Mouse (Mus musculus) cerebral cortex, adult 2 months (tissue): ENCODE measurements around the gene Gm13696.

Experiments used
- WGBS: fragments of 180-500 bp; shearing (Covaris S2); methylation state at CpG from one replicate; pipeline ENCODE4 v1.1.7; 2018; 5-methylcytosine and 5-hydroxymethylcytosine counted together

Gene Gm13696

DNA sequence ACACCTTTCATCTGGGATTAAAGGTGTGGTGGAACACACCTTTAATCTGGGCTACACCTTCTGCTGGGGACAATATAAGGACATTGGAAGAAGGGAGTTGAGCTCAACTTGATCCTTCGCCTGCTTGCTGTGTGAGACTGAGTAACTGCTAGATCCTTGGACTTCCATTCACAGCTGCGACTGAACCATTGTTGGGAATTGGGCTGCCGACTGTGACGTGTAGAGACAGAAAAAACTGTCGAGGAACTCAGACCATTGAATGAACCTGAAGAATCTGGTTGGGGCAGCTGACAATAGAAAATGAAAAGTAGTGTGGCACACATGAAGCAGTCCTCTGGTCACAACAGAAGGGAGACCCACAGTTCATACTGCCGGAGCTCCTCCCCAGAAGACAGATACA is at the start of gene Gm13696:
Gene Gm13696 (plus strand): TSS at position 301 of the 400 bp plus-strand sequence.
- no CpG with 5 or more reads among the region's 6 CpGs for WGBS

DNA sequence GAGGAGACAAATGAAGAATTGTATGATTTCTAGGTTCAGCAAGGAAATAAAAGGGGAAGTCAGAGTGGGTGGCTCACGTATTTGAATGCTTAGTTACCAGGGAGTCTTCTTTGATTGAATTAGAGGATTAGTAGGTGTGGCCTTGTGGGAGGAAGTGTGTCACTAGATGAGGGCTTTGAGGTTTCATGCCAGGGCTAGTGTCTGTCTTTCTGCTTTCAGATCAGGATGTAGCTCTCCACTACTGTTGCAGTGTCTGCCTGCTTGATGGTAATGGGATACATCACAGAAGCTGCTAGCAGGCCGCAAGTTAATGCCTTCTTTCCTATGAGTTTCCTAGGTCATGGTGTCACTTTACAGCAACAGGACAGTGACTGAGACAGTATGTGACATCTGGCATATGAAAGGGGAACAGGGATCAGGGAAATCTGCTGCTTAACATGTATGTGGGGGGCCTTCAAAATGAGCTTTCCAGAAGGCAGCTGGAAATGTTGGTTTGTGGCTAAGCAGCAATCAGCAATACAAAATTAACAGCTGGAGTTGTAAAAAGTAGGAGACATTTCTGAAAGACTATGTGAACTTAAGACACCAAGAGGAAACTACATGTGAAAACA is 43.3 kb upstream of the Gm13696 start:
- 55% methylated on average over 2 of the region's 2 CpGs for WGBS

DNA sequence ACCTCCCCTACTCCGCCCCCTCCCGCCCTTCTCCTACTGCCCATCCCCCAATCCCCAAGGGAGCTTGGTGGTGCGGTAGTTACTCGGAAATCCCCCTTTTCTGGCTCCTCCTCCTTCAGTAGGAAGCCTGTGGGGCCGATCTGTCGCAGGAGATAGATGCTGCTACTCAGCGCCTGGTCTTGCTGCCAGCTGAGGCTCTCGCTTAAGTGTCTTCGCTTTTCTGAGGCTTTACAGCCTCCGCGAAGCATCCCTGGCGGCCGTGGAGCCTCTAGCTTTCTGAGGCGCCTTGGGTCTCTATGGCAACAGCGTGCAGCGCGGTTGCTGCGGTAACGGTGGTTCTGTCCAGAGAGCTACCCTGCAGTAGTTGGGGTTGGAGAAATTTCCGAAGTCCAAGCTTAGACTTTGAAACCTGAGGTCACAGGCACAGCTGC is 32.0 kb upstream of the Gm13696 start, which contains the start of gene Zswim2:
Gene Zswim2 (minus strand): TSS at position 298 of the 431 bp plus-strand sequence.
- WGBS = under 1% methylated on average over 20 of the region's 20 CpGs

DNA sequence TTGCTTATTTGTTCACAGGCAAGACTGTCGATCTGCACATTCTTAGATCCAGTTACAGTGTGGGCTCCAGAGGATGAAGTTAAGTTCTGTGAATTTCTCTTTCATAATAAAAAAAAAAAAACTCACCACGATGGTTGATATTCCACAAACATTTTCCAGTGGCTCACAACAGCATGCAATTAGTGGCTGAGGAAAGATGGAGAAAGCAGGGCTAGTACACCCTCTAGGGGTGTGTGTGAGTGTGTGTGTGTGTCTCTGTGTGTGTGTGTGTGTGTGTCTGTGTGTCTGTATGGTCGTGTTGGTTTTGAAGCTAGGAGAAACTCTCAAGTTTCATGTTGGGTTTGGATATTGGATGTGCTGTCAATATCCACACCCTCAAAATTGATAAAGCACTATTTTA is 31.5 kb upstream of the Gm13696 start:
- 10% methylated on average over 3 of the region's 3 CpGs for WGBS

DNA sequence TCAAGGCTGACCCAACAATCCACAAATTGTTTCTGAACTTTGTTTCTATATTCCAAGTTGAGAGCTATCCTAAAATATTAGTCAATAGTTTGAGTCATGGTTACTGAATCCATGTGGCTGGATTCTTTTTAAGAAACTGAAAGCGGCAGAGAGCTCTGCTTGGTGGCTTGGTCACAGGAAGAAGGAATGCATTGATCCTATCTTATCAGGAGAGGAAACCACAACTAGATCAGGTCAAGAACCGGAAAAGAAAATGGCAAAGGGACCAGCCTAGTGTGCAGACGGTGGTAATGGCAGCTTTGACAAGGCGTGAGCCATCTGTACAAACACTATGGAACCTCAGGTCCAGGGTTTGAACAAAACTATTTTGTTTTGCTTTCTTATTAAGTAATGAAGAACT is 31.1 kb upstream of the Gm13696 start:
- WGBS = 78% methylated on average over 4 of the region's 4 CpGs

DNA sequence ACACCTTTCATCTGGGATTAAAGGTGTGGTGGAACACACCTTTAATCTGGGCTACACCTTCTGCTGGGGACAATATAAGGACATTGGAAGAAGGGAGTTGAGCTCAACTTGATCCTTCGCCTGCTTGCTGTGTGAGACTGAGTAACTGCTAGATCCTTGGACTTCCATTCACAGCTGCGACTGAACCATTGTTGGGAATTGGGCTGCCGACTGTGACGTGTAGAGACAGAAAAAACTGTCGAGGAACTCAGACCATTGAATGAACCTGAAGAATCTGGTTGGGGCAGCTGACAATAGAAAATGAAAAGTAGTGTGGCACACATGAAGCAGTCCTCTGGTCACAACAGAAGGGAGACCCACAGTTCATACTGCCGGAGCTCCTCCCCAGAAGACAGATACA is 17.5 kb upstream of the Gm13696 start, which contains the start of gene Gm13698:
Gene Gm13698 (plus strand): TSS at position 301 of the 400 bp plus-strand sequence.
- no CpG with 5 or more reads among the region's 6 CpGs for WGBS

DNA sequence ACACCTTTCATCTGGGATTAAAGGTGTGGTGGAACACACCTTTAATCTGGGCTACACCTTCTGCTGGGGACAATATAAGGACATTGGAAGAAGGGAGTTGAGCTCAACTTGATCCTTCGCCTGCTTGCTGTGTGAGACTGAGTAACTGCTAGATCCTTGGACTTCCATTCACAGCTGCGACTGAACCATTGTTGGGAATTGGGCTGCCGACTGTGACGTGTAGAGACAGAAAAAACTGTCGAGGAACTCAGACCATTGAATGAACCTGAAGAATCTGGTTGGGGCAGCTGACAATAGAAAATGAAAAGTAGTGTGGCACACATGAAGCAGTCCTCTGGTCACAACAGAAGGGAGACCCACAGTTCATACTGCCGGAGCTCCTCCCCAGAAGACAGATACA is 11.7 kb upstream of the Gm13696 start, which contains the start of gene Gm13693:
Gene Gm13693 (plus strand): TSS at position 301 of the 400 bp plus-strand sequence.
- no CpG with 5 or more reads among the region's 6 CpGs for WGBS

DNA sequence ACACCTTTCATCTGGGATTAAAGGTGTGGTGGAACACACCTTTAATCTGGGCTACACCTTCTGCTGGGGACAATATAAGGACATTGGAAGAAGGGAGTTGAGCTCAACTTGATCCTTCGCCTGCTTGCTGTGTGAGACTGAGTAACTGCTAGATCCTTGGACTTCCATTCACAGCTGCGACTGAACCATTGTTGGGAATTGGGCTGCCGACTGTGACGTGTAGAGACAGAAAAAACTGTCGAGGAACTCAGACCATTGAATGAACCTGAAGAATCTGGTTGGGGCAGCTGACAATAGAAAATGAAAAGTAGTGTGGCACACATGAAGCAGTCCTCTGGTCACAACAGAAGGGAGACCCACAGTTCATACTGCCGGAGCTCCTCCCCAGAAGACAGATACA is 5.9 kb upstream of the Gm13696 start, which contains the start of gene Gm13695:
Gene Gm13695 (plus strand): TSS at position 301 of the 400 bp plus-strand sequence.
- WGBS = no CpG with 5 or more reads among the region's 6 CpGs

DNA sequence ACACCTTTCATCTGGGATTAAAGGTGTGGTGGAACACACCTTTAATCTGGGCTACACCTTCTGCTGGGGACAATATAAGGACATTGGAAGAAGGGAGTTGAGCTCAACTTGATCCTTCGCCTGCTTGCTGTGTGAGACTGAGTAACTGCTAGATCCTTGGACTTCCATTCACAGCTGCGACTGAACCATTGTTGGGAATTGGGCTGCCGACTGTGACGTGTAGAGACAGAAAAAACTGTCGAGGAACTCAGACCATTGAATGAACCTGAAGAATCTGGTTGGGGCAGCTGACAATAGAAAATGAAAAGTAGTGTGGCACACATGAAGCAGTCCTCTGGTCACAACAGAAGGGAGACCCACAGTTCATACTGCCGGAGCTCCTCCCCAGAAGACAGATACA is 5.7 kb downstream of the Gm13696 start, which contains the start of gene Gm13694:
Gene Gm13694 (plus strand): TSS at position 301 of the 400 bp plus-strand sequence.
- no CpG with 5 or more reads among the region's 6 CpGs for WGBS

DNA sequence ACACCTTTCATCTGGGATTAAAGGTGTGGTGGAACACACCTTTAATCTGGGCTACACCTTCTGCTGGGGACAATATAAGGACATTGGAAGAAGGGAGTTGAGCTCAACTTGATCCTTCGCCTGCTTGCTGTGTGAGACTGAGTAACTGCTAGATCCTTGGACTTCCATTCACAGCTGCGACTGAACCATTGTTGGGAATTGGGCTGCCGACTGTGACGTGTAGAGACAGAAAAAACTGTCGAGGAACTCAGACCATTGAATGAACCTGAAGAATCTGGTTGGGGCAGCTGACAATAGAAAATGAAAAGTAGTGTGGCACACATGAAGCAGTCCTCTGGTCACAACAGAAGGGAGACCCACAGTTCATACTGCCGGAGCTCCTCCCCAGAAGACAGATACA is 11.5 kb downstream of the Gm13696 start, which contains the start of gene Gm13697:
Gene Gm13697 (plus strand): TSS at position 301 of the 400 bp plus-strand sequence.
- no CpG with 5 or more reads among the region's 6 CpGs for WGBS

DNA sequence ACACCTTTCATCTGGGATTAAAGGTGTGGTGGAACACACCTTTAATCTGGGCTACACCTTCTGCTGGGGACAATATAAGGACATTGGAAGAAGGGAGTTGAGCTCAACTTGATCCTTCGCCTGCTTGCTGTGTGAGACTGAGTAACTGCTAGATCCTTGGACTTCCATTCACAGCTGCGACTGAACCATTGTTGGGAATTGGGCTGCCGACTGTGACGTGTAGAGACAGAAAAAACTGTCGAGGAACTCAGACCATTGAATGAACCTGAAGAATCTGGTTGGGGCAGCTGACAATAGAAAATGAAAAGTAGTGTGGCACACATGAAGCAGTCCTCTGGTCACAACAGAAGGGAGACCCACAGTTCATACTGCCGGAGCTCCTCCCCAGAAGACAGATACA is 17.3 kb downstream of the Gm13696 start, which contains the start of gene Gm13691:
Gene Gm13691 (plus strand): TSS at position 301 of the 400 bp plus-strand sequence.
- no CpG with 5 or more reads among the region's 6 CpGs for WGBS

DNA sequence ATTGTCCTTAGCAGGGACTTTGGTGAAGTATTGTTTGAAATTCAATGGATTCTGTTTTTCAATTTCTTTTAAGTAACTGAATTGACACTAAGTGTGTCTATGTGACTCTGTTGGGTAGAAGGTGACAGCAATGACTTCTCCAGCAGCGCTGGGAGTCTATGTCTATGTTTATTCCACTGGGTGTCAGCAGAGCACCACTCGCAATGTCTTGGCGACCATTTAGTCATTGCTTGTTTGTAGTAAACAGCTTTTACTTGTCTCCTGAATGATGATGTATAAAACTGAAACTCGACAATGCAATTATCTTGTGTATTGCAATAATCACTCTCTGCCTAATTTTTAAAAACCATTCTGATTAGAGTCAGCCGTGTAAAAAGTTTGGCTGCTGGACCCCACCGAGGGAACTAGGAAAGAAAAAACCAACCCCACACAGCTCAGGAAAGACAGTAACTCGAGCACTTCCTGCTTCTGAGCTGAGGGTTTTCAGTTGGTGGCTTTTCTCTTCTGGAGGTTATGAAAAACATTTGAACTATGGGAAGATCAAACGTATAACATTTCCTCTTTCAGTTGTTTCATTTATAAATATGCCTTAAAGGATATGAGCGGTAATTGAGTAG is 20.8 kb downstream of the Gm13696 start:
- WGBS = 46% methylated on average over 8 of the region's 9 CpGs

DNA sequence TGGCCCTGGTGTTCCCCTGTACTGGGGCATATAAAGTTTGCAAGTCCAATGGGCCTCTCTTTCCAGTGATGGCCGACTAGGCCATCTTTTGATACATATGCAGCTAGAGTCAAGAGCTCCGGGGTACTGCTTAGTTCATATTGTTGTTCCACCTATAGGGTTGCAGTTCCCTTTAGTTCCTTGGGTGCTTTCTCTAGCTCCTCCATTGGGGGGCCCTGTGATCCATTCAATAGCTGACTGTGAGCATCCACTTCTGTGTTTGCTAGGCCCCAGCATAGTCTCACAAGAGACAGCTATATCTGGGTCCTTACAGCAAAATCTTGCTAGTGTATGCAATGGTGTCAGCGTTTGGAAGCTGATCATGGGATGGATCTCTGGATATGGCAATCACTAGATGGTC is 21.6 kb downstream of the Gm13696 start:
- WGBS = 86% methylated on average over 2 of the region's 3 CpGs

DNA sequence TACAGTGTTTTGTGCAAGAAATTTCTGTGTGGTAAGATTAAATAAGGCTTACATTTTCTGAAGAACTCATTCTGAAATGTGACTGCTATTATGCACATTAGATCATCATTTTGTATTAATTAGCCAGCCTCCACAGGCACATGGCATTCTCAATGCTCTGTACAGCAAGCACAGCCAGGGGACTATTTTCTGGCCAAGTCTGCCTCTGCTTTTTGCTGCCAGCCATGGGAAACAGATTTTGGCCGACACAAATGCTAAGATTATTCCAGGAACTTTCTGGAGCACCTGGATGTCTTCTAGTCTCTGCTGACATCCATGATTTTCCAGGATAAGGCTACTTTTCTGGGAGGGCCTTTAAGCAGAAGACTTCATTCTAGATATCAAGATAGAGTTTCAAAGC is 36.0 kb downstream of the Gm13696 start:
- WGBS = 21% methylated on average over 1 of the region's 1 CpGs

DNA sequence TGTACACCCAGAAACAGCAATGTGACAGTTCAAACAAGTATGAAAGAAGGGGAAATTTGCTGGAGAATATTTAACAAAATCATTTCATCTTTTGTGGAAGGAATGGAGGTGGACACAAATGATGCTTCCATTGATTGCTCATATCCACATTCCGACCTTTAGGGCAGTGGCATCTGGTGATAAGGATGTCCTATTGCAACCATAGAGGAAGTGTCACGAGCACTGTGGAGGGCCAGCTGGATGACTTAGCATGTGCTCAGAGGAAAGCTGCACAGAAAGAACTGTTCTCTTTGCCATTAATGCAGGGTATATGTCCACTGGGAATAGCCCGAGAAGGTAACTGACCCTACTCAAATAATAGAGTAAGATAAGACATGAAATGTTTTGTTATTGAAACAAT is 36.9 kb downstream of the Gm13696 start:
- WGBS = 81% methylated on average over 3 of the region's 3 CpGs

DNA sequence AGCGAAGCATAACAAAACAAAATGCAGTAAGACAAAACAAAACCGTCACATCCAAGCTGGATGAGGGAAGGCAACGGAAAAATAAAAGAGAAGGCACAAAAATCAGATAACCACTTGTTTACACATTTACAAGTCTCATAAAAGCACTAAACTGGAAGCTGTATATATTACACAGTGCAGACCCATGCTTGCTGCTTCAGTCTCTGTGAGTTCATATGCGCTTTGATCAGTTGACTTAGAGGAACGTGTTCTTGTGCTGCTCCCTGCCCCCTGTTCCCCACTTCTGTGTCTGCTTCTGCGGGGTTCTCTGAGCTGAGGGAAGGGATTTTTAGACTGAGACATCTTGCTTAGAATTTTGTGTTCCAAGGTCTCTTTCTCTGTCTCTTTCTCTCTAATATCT is 41.6 kb downstream of the Gm13696 start:
- 78% methylated on average over 6 of the region's 6 CpGs for WGBS

DNA sequence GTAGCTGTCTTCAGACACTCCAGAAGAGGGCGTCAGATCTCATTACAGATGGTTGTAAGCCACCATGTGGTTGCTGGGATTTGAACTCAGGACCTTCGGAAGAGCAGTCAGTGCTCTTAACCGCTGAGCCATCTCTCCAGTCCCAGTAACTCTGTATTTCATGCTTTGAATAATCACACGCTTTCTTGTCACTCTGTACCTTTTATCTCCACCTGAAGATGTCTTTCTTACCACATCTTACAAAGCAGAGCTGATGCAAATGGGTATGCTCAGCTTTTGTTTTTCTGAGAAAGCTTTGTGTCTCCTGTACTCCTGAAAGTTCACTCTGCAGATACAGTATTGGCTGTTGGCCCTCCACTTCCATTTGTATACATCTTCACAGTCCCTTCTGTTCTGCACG is 43.4 kb downstream of the Gm13696 start:
- 82% methylated on average over 5 of the region's 5 CpGs for WGBS

DNA sequence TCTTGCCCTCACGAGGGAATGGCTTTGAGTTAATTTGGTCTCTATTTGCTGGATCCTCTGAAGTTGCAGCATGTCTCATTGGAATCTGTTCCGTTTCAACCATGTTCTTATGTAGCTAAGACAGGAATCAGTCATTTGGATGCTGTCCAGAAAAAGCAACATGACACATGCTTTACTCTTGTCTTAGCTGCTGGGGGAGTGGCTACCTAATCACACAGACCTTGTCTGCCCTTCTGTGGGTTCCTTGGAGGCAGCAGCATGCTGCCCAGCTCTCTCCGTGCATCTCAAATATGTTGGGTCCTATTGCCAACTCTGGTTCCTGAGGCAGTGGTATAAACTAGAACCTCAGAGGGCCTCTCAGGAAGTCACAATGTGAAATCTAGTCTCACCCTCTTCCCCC is 45.4 kb downstream of the Gm13696 start:
- 46% methylated on average over 3 of the region's 3 CpGs for WGBS

DNA sequence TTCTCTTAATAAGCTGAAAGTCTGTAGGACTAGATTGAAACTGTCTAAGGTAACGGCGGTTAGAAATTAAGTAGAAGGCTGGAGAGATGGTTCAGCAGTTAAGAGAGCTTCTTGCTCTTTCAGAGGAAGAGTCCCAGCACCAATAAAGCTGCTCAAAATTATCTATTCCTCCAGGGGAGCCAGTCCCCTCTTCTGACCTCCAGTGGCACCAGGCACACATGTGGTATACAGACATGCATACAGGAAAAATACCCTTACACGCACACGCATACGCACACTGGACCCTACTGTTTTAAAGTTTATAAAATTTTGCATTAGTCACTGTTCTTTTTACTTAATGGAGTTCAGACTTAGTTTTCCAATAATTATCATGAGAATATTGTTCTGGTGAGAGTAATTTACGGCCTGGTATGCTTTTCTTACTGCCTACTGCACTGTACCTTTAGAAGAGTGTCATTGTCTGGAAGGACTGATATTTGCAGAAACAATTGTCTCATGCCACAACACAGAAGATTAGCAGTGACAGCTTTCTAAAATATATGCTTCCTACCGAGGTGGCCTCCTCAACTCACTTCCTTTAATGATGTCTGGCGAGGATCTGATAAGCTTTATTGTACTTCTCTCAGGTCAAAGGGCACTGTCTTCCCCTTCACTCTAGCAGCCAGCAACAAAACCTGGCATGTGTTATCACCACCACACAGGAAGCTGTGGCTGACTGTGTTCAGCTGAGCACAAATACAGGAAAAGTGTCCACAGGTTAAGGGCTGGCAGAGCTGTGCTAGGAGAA is 46.8 kb downstream of the Gm13696 start:
- 87% methylated on average over 8 of the region's 8 CpGs for WGBS

DNA sequence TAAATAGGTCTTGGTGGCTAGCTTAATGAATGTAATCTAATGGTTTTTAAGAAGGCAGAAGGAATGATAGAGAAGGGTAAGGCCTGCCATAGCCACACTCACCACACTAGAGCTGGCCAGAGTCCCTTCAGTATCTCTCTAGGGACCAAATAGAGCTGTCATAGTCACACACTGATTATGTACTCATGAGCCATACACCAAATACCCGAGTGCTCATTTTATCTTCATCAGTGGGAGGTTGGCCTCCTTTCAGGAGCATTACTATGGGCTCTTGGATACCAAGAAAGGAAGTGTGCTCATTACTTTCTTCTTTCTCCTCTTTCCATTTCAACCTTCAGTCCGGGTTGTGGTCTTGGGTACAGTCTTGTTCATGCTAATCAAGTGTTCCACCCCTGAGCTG is 49.0 kb downstream of the Gm13696 start:
- WGBS = 35% methylated on average over 2 of the region's 2 CpGs

DNA sequence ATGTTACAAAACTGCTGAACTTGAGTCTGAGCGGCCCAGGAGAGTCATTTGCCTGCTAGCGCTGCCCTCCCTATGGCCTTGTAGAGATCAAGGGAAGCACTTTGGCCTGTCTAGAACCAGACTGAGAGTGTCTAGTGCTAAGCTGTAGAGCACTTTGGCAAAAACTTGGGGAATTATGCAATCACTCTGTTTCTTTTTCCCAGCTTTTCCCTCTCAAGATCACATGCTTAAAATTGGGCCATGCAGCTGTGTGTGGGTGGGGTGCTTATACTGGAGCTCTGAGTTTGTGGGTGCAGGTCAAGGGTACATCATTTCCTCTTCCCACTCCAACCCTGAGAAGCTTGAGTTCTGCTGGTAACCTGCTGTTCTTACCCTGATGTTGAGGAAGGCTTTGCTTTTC is 50.0 kb downstream of the Gm13696 start:
- 95% methylated on average over 2 of the region's 2 CpGs for WGBS

DNA sequence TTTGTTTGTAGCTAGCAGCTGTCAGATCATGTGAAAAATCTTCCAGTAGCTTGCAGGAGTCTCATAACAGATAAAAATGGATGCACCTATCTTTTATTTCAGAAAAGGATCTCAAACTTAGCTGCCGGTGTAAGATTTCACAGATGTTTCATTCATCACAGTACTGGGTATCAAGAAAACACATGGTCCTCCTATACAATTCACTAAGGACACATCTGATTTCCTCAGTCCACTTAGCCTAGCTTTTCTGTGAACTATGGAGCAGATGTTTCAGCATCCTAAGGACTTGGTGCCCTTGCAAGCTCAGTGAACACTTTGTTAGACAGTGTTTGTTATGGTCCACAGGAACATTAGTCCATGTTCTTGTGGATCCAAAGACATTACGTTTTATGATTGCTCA is 50.4 kb downstream of the Gm13696 start:
- WGBS = 69% methylated on average over 2 of the region's 2 CpGs
